Mouse (Mus musculus): ENCODE results near the gene Polr3h. TPM values are rescaled to one million over a fixed set of nuclear protein-coding genes. Genes with fewer than 3 reads are reported as not detected.

The Polr3h gene
- polyA plus RNA-seq, 1 experiment from 2014 or later: 68.2 TPM

DNA sequence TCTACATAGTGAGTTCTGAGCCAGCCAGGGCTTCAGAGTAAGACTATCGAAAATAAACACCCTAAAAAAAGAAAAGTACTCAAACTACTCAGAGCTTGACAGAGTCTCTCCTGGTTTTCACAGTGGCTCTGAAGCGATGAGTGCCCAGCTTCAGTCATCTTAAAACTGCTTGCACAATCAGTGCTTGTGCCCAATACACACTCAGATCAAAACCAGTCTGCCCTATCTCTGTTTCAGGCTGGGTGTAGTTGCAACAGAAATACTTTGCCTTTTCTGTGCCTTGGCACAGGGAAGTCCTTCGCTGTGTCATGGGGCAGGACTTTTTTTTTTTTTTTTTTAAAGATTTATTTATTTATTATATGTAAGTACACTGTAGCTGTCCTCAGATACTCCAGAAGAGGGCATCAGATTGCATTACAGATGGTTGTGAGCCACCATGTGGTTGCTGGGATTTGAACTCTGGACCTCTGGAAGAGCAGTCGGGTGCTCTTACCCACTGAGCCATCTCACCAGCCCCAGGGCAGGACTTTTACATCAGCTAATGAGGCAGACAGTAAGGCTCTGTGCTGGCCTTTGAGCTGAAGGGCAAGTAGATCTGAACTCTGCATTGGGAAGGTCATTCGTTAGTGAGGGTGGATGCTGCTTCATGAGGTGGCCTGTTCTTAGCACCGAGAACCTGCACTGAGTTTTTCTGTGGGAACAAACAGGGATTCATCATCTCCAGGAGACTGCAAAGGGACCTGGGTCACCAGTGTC lies 39.1 kb downstream of the Polr3h start:
- Histone ChIP-seq H3K27me3 (ENCODE audit: control insufficient read depth, insufficient read depth, low read length) (no peaks in the 10 kb centered on the region), H3K9me3 (ENCODE audit: control insufficient read depth, low read length) (no peaks in the 10 kb centered on the region), H3K36me3 (ENCODE audit: control insufficient read depth, insufficient read depth, low read length) (peaks cover 9% of the 10 kb centered on the region), H3K4me3 (ENCODE audit: low read depth, low read length) (no peak overlapping the region), H3K4me2 (ENCODE audit: low read depth, severe bottlenecking) (no peak overlapping the region), H3K4me1 (ENCODE audit: control insufficient read depth, insufficient read depth, low read length) (no peaks in the 10 kb centered on the region), H3K27ac (replicated peaks; ENCODE audit: low read depth, low read length) (no peak overlapping the region), H3K9ac (ENCODE audit: low read length) (no peak overlapping the region)
- DNase-seq (ENCODE audit: low spot score): no peak
- 97% methylated on average over 6 of the region's 6 CpGs for WGBS
- no peak for ATAC-seq (ENCODE audit: insufficient number of reproducible peaks, low FRiP score, low TSS enrichment, low read depth)

GRCm38 (mm10) chr15:81885418-81885934 lies 40.6 kb downstream of the Polr3h start:
- no peaks in the 10 kb centered on the region for H3K27me3 ChIP-seq (ENCODE audit: control insufficient read depth, insufficient read depth, low read length)
- H3K36me3 ChIP-seq (ENCODE audit: control insufficient read depth, insufficient read depth, low read length): peaks cover 10% of the 10 kb centered on the region
- H3K27ac ChIP-seq (replicated peaks; ENCODE audit: low read depth, low read length): no peak overlapping the region
- H3K4me3 ChIP-seq (ENCODE audit: low read depth, low read length): no peak overlapping the region
- 86% methylated on average over 3 of the region's 3 CpGs for WGBS
- DNase-seq (ENCODE audit: low spot score) (no peak), ATAC-seq (ENCODE audit: insufficient number of reproducible peaks, low FRiP score, low TSS enrichment, low read depth) (no peak)
- no peaks in the 10 kb centered on the region for H3K9me3 ChIP-seq (ENCODE audit: control insufficient read depth, low read length)
- no peaks in the 10 kb centered on the region for H3K4me1 ChIP-seq (ENCODE audit: control insufficient read depth, insufficient read depth, low read length)
- H3K4me2 ChIP-seq (ENCODE audit: low read depth, severe bottlenecking): no peak overlapping the region
- no peak overlapping the region for H3K9ac ChIP-seq (ENCODE audit: low read length)

- Histone ChIP-seq H3K27me3 (ENCODE audit: control insufficient read depth, insufficient read depth, low read length) (no peaks in the 10 kb centered on the region), H3K36me3 (ENCODE audit: control insufficient read depth, insufficient read depth, low read length) (peaks cover 4% of the 10 kb centered on the region; the same call in 1 of the 2 replicates), H3K4me3 (ENCODE audit: low read depth, low read length) (no peak overlapping the region), H3K9ac (ENCODE audit: low read length) (no peak overlapping the region), H3K27ac (replicated peaks; ENCODE audit: low read depth, low read length) (no peak overlapping the region), H3K9me3 (ENCODE audit: control insufficient read depth, low read length) (no peaks in the 10 kb centered on the region), H3K4me2 (ENCODE audit: low read depth, severe bottlenecking) (no peak overlapping the region), H3K4me1 (ENCODE audit: control insufficient read depth, insufficient read depth, low read length) (no peaks in the 10 kb centered on the region)
- DNase-seq (ENCODE audit: low spot score): no peak
- no peak for ATAC-seq (ENCODE audit: insufficient number of reproducible peaks, low FRiP score, low TSS enrichment, low read depth)
- WGBS: 95% methylated on average over 3 of the region's 3 CpGs
Measured at GRCm38 (mm10) chr15:81882348-81882747, 43.7 kb downstream of the Polr3h start.

DNA sequence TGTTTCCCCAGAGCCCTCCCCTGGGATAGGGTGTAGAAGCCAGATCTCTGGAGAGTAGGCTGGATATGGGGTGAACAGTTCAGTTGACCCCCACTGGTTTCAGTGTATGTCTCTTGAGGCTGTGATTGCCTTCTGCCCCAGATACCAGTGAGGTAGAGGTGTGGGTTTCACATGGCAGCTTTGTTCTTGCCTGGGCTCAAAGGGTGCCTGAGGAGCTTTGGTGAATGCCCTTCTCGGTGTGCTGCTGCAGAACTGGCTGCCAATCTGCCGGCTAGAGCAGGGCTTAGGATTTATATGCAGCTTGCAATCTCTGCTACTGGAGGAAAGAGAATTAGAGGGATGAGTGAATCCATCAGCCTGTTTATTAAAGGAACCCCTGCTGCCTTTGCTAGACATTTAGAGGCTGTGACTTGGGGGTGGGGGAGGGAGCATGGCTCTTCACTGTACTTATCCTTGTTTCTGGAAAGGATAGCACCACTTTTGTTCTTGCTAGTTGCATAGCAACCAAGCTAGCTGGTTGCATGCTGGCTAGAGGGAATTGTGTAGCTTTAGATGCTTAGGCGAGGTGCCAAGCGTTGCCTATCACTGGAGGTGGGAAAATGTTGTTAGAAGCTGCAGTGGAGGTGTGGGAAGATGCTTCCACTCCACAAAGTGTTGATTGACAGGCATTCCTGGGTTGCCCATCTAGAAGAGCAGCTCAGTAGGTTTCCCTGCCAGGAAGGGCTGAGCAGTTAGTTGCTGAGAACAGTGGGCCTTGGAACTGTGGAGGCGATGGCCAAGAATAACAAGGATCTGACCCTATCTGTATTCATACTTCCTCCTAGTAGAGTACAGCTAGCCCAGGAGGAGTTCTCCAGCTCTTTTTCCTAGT lies 46.3 kb downstream of the Polr3h start:
- ATAC-seq (ENCODE audit: insufficient number of reproducible peaks, low FRiP score, low TSS enrichment, low read depth) (no peak), DNase-seq (ENCODE audit: low spot score) (no peak)
- no peak overlapping the region for H3K4me2 ChIP-seq (ENCODE audit: low read depth, severe bottlenecking)
- H3K27me3 ChIP-seq (ENCODE audit: control insufficient read depth, insufficient read depth, low read length): no peaks in the 10 kb centered on the region
- WGBS: 78% methylated on average over 5 of the region's 5 CpGs
- no peak overlapping the region for H3K4me3 ChIP-seq (ENCODE audit: low read depth, low read length)
- no peaks in the 10 kb centered on the region for H3K4me1 ChIP-seq (ENCODE audit: control insufficient read depth, insufficient read depth, low read length)
- H3K36me3 ChIP-seq (ENCODE audit: control insufficient read depth, insufficient read depth, low read length): peaks cover 4% of the 10 kb centered on the region; the same call in 1 of the 2 replicates
- no peaks in the 10 kb centered on the region for H3K9me3 ChIP-seq (ENCODE audit: control insufficient read depth, low read length)
- H3K27ac ChIP-seq (replicated peaks; ENCODE audit: low read depth, low read length): no peak overlapping the region
- H3K9ac ChIP-seq (ENCODE audit: low read length): no peak overlapping the region

DNA sequence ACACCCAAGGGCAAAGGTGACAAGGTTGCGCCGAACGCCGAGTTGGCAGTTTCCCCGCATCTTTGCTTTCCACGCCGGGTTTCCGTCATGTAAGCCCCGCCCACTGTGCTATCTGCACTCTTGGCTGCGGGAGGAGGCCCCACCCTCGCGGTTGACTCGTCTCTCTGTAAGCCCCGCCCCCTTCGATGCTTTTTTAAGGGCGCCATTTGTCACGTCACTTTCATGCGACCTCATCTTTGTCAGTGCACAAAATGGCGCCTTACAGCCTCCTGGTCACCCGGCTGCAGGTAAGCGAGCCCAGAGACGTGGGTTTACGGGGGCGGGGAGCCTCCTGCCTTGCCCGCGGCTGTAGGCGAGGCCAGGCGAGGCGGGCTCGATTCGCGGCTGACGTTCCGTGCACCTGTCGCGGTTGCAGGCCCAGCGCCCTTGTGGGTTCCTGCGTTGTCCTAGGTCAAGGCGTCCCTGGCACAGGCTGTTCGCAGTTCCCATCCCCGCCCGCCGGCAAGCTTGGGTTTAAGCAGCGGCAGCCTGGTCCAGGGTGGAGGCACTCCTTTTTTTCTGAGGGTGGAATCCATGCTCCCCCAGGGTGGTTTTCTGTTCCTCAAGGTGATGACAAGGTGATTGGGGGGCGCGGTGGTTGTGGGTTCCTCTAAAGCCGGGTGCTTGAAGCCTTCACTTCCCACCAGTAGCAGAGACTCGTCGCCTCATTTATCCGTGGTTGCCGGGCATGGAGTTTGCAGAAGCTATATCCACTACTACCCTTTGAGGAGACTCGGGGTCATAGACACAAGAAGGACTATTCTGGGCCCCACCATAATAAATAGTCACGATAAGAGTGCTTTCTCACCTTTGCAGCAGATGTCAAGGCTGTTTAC lies 53.5 kb downstream of the Polr3h start, which contains the start of gene Aco2:
Gene Aco2, plus strand, starts transcription at position 48 of the 875 bp plus-strand sequence.
- Histone ChIP-seq H3K9me3 (ENCODE audit: control insufficient read depth, low read length) (no peaks in the 10 kb centered on the region), H3K4me3 (ENCODE audit: low read depth, low read length) (peak within 1 kb of the TSS; percentile 97), H3K9ac (ENCODE audit: low read length) (peak within 1 kb of the TSS; percentile 85), H3K4me1 (ENCODE audit: control insufficient read depth, insufficient read depth, low read length) (peaks cover 4% of the 10 kb centered on the region), H3K27ac (replicated peaks; ENCODE audit: low read depth, low read length) (peak within 1 kb of the TSS; percentile 91), H3K27me3 (ENCODE audit: control insufficient read depth, insufficient read depth, low read length) (no peaks in the 10 kb centered on the region), H3K4me2 (ENCODE audit: low read depth, severe bottlenecking) (peak within 1 kb of the TSS; percentile 88), H3K36me3 (ENCODE audit: control insufficient read depth, insufficient read depth, low read length) (peaks cover 17% of the 10 kb centered on the region; the same call in 1 of the 2 replicates)
- ATAC-seq (ENCODE audit: insufficient number of reproducible peaks, low FRiP score, low TSS enrichment, low read depth) (peak; percentile 81), DNase-seq (ENCODE audit: low spot score) (peak; percentile 99)
- under 1% methylated on average over 53 of the region's 53 CpGs for WGBS

DNA sequence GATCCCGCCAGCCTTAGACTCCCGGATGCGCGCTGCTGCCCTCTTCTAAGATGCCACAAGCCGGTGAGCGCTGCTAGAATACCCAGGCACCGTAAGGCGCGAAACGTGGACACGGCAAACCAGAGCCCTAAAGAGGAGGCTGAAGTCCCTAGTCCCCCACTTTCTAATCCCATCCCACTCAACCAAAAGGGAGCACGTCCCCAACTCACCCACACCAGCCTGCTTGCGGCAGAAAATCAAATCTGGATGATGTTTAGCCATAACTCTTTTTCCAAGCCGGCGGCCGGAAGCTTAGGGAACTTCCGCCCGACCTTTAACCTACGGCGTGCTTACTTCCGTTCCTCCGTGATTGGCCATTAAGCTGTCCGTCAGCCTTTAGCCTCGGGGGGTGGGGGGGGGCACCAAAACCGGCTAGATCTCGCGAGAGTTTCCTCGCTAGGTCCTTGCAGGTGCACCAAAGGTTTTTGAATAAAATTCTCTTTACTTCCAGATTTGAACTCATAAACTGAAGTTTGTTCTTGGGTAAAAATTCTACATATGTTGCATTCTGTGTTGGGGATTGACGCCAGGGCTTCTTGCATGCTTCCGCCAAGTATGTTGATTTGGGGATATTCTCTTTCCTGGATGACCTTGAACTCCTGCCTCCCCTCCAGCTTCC lies 54.3 kb downstream of the Polr3h start, which contains the start of gene Phf5a:
Gene Phf5a, minus strand, starts transcription at position 308 of the 658 bp plus-strand sequence.
- Histone ChIP-seq H3K4me2 (ENCODE audit: low read depth, severe bottlenecking) (peak within 1 kb of the TSS; percentile 88), H3K9ac (ENCODE audit: low read length) (peak within 1 kb of the TSS; percentile 85), H3K4me1 (ENCODE audit: control insufficient read depth, insufficient read depth, low read length) (peaks cover 4% of the 10 kb centered on the region), H3K9me3 (ENCODE audit: control insufficient read depth, low read length) (no peaks in the 10 kb centered on the region), H3K36me3 (ENCODE audit: control insufficient read depth, insufficient read depth, low read length) (peaks cover 21% of the 10 kb centered on the region; the same call in 1 of the 2 replicates), H3K4me3 (ENCODE audit: low read depth, low read length) (peak within 1 kb of the TSS; percentile 97), H3K27me3 (ENCODE audit: control insufficient read depth, insufficient read depth, low read length) (no peaks in the 10 kb centered on the region), H3K27ac (replicated peaks; ENCODE audit: low read depth, low read length) (peak within 1 kb of the TSS; percentile 91)
- DNase-seq (ENCODE audit: low spot score): peak; percentile 97
- under 1% methylated on average over 30 of the region's 30 CpGs for WGBS
- peak; percentile 87 for ATAC-seq (ENCODE audit: insufficient number of reproducible peaks, low FRiP score, low TSS enrichment, low read depth)

DNA sequence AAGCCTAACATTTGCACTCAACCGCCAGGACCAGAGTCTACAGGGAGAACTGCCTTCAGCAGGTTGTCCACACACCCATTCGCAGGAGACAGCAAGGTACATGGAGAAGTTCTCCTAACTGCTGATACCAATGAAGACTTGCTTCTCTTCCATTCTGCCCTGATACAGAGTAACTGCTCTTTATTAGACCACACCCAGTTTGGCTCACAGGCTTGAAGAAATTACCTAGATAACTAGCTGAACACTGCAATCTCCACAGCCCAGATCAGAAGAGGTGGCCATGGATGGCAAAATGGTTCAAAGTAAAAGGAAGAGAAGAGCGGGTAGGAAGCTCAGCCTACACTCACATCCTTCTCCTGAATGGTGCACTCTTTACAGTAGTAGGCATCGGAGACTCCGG lies 56.1 kb downstream of the Polr3h start:
- Histone ChIP-seq H3K9ac (ENCODE audit: low read length) (no peak overlapping the region), H3K27me3 (ENCODE audit: control insufficient read depth, insufficient read depth, low read length) (no peaks in the 10 kb centered on the region), H3K4me3 (ENCODE audit: low read depth, low read length) (no peak overlapping the region), H3K4me1 (ENCODE audit: control insufficient read depth, insufficient read depth, low read length) (peaks cover 4% of the 10 kb centered on the region), H3K4me2 (ENCODE audit: low read depth, severe bottlenecking) (no peak overlapping the region), H3K36me3 (ENCODE audit: control insufficient read depth, insufficient read depth, low read length) (peaks cover 30% of the 10 kb centered on the region; the same call in 1 of the 2 replicates), H3K9me3 (ENCODE audit: control insufficient read depth, low read length) (no peaks in the 10 kb centered on the region), H3K27ac (replicated peaks; ENCODE audit: low read depth, low read length) (no peak overlapping the region)
- WGBS: 96% methylated on average over 5 of the region's 5 CpGs
- no peak for ATAC-seq (ENCODE audit: insufficient number of reproducible peaks, low FRiP score, low TSS enrichment, low read depth)
- no peak for DNase-seq (ENCODE audit: low spot score)

All from limb, embryonic 11.5 days (tissue).